Mouse (Mus musculus) layer of hippocampus, adult 9-11 months (tissue): ENCODE results near the gene Kcnj9.

Experiments
- DNase-seq: peaks from one replicate; pipeline ENCODE4 v3.0.0; 2022

The Kcnj9 gene

GRCm38 (mm10) chr1:172332925-172333324 is 3.8 kb upstream of the Kcnj9 start:
- no peak for DNase-seq

- no peak for DNase-seq
Measured at GRCm38 (mm10) chr1:172331422-172331947, 2.4 kb upstream of the Kcnj9 start.

- no peak for DNase-seq
Measured at GRCm38 (mm10) chr1:172329616-172330015, 498 bp upstream of the Kcnj9 start.

- DNase-seq = no peak
Measured at GRCm38 (mm10) chr1:172328461-172328860, 657 bp downstream of the Kcnj9 start.

DNA sequence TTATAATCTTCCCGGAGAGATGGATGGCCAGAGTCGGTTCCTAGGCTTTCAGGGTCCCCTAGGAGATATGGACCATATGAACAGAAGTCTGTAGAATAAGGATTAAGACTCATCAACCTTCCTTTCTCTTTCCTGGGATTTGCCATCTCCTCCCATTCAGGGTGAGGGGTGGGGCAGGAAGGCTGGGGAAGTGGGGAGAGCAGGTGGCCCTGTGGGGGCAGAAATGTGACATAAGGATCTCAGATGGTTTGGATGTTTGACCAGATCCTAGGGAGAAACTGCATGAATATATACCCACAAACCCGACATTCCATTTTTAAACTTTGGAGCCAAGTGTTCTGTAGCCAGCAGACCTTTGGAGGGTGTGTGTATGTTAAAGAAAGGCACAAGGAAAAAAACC is 1.1 kb downstream of the Kcnj9 start:
- no peak for DNase-seq

- peak; percentile 84 for DNase-seq
Measured at GRCm38 (mm10) chr1:172327206-172328001, 1.7 kb downstream of the Kcnj9 start.

GRCm38 (mm10) chr1:172326684-172327083 is 2.4 kb downstream of the Kcnj9 start:
- no peak for DNase-seq

GRCm38 (mm10) chr1:172325680-172326535 is 3.2 kb downstream of the Kcnj9 start:
- DNase-seq = no peak

GRCm38 (mm10) chr1:172324725-172325124 is 4.4 kb downstream of the Kcnj9 start:
- DNase-seq = no peak

GRCm38 (mm10) chr1:172323801-172324359 is 5.2 kb downstream of the Kcnj9 start:
- no peak for DNase-seq

GRCm38 (mm10) chr1:172323298-172323697 is 5.8 kb downstream of the Kcnj9 start:
- DNase-seq = no peak

- DNase-seq = no peak
Measured at GRCm38 (mm10) chr1:172322725-172323124, 6.4 kb downstream of the Kcnj9 start.

- DNase-seq = no peak
Measured at GRCm38 (mm10) chr1:172319921-172320411, 9.2 kb downstream of the Kcnj9 start.

- no peak for DNase-seq
Measured at GRCm38 (mm10) chr1:172319346-172319745, 9.8 kb downstream of the Kcnj9 start.

- no peak for DNase-seq
Measured at GRCm38 (mm10) chr1:172318424-172319035, 10.6 kb downstream of the Kcnj9 start.

DNA sequence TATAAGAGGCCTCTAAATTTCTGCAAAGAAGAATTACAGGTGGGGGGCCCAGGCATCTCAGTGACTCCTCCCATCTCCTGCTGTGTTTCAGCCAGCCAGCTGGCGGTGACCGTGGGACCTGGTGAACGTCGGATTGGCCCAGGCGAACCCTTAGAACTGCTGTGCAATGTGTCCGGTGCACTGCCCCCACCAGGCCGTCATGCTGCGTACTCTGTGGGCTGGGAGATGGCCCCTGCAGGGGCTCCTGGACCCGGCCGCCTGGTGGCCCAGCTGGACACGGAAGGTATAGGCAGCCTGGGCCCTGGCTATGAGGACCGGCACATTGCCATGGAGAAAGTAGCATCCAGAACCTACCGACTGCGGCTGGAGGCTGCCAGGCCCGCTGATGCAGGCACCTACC is 11.2 kb downstream of the Kcnj9 start:
- no peak for DNase-seq

DNA sequence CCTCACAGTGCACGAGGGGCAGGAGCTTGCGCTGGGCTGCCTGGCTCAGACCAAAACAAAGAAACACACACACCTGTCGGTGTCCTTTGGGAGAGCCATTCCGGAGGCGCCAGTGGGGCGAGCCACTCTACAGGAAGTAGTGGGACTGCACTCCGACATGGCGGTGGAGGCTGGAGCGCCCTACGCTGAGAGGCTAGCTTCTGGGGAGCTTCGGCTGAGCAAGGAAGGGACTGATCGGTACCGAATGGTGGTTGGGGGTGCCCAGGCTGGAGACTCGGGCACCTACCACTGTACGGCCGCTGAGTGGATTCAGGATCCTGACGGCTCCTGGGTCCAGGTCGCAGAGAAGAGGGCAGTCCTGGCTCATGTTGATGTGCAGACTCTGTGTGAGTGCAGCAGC is 11.7 kb downstream of the Kcnj9 start:
- no peak for DNase-seq

- DNase-seq = no peak
Measured at GRCm38 (mm10) chr1:172314911-172315310, 14.2 kb downstream of the Kcnj9 start.

- DNase-seq = no peak
Measured at GRCm38 (mm10) chr1:172313613-172314411, 15.3 kb downstream of the Kcnj9 start.

GRCm38 (mm10) chr1:172312768-172313561 is 16.2 kb downstream of the Kcnj9 start:
- peak; percentile 88 for DNase-seq
